ENCODE assay signal across 26 mouse cellular contexts in the genomic region with DNA sequence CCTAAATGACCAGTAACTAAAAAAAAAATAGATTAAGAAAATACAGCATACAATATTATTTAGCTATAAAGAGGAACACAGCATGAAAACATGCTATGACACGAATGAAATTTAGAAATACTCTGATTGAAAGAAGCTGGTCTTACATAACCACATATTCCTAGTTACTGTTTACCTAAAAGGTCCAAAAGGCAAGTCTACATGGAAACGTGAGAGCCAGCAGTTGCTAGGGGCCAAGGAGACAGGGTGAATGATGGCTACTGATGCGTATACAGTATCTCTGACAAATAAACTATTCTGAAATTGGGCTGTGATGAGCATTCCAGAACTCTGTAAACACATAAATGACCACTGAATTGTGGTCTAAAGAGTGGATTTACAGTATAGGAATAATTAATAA.
DNase-seq lines count a peak whose midpoint lies in the region; ATAC-seq lines count a peak whose summit lies in the region.
"Had no signal": no experiment of that assay in that cellular context is flagged by ENCODE, and none has a peak within 500 bp of the region (broad histone marks: within the 10 kb centered on the region; RNA-seq: fewer than 3 reads in every experiment).

No protein-coding gene starts in this region.

- no peaks in the 10 kb centered on the region; the same call in 1 of the 2 replicates for H3K9me3 ChIP-seq in kidney, embryonic 14.5 days (ENCODE audit: control insufficient read depth, low read length)
- no peaks in the 10 kb centered on the region; the same call in 1 of the 2 replicates for H3K9me3 ChIP-seq in liver, embryonic 16.5 days (replicated peaks; ENCODE audit: control insufficient read depth, low read length)
- H3K9me3 ChIP-seq: embryonic facial prominence, embryonic 13.5 days; forebrain, embryonic 12.5 days; forebrain, embryonic 15.5 days; heart, embryonic 13.5 days had no signal

- H3K27me3 ChIP-seq in kidney, embryonic 14.5 days (ENCODE audit: control insufficient read depth, insufficient read depth, low read length), result no peaks in the 10 kb centered on the region
- no peaks in the 10 kb centered on the region for H3K27me3 ChIP-seq in liver, embryonic 16.5 days (ENCODE audit: control insufficient read depth, insufficient read depth, low read depth, low read length)
- H3K27me3 ChIP-seq: embryonic facial prominence, embryonic 13.5 days; forebrain, embryonic 12.5 days; forebrain, embryonic 15.5 days; heart, embryonic 13.5 days had no signal

- no peak for ATAC-seq in kidney, embryonic 14.5 days (ENCODE audit: low FRiP score, low TSS enrichment)
- peak; percentile 35; the same call in 1 of the 2 replicates for ATAC-seq in liver, embryonic 16.5 days (ENCODE audit: low read depth)
- ATAC-seq: activated CD4-positive, CD25-positive, alpha-beta regulatory T cell, adult 4 months; forebrain, embryonic 15.5 days had no signal

- no peaks in the 10 kb centered on the region for H3K36me3 ChIP-seq in kidney, embryonic 14.5 days (ENCODE audit: control insufficient read depth, insufficient read depth, low read length)
- no peaks in the 10 kb centered on the region for H3K36me3 ChIP-seq in liver, embryonic 16.5 days (ENCODE audit: control insufficient read depth, insufficient read depth)
- H3K36me3 ChIP-seq: embryonic facial prominence, embryonic 10.5 days; embryonic facial prominence, embryonic 13.5 days; forebrain, embryonic 12.5 days; forebrain, embryonic 15.5 days; heart, embryonic 13.5 days had no signal

- H3K4me3 ChIP-seq in kidney, embryonic 14.5 days (ENCODE audit: low read length), result no peak overlapping the region
- H3K4me3 ChIP-seq in liver, embryonic 16.5 days (ENCODE audit: low read depth, low read length), result no peak overlapping the region
- H3K4me3 ChIP-seq: embryonic facial prominence, embryonic 10.5 days; embryonic facial prominence, embryonic 13.5 days; erythroblast, embryonic 14.5 days; forebrain, embryonic 12.5 days; forebrain, embryonic 15.5 days; heart, embryonic 13.5 days had no signal

- H3K9ac ChIP-seq in kidney, embryonic 14.5 days (ENCODE audit: low read depth, low read length), result no peak overlapping the region
- H3K9ac ChIP-seq in liver, embryonic 16.5 days (ENCODE audit: low read depth, low read length), result no peak overlapping the region
- H3K9ac ChIP-seq: embryonic facial prominence, embryonic 13.5 days; forebrain, embryonic 12.5 days; forebrain, embryonic 15.5 days; heart, embryonic 13.5 days had no signal

- no peaks in the 10 kb centered on the region for H3K4me1 ChIP-seq in kidney, embryonic 14.5 days (ENCODE audit: control insufficient read depth, insufficient read depth, low read length)
- H3K4me1 ChIP-seq in liver, embryonic 16.5 days (ENCODE audit: control insufficient read depth, low read depth, low read length), result no peaks in the 10 kb centered on the region
- H3K4me1 ChIP-seq: embryonic facial prominence, embryonic 10.5 days; embryonic facial prominence, embryonic 13.5 days; forebrain, embryonic 12.5 days; forebrain, embryonic 15.5 days had no signal

- WGBS in kidney, embryonic 14.5 days, result 64% methylated on average over 3 of the region's 3 CpGs
- 52% methylated on average over 3 of the region's 3 CpGs for WGBS in liver, embryonic 16.5 days (ENCODE audit: insufficient replicate concordance)

- peak; percentile 57 for DNase-seq in kidney, adult 11 months
- DNase-seq in kidney, postnatal 4 days, result no peak
- DNase-seq in kidney, adult 9 months, result peak; percentile 78
- no peak for DNase-seq in liver
- DNase-seq in kidney, postnatal 25 days, result peak; percentile 21 to 70
- DNase-seq in testis, postnatal 14 days (ENCODE audit: low spot score), result no peak
- DNase-seq: adrenal gland, adult 8-10 months; adrenal gland, postnatal 25 days; cerebellum, adult 11-12 months; cerebellum, adult 8-10 months; cerebellum, postnatal 10 days; cerebellum, postnatal 36 days; embryo, embryonic 11 days; gastrocnemius, postnatal 25 days; heart, adult 18-20 months; heart, postnatal 14 days; heart, postnatal 4 days had no signal

- no peak overlapping the region for H3K4me2 ChIP-seq in kidney, embryonic 14.5 days (replicated peaks; ENCODE audit: low read depth, low read length)
- H3K4me2 ChIP-seq in liver, embryonic 16.5 days (ENCODE audit: low read depth, low read length), result no peak overlapping the region
- H3K4me2 ChIP-seq: embryonic facial prominence, embryonic 13.5 days; forebrain, embryonic 12.5 days; forebrain, embryonic 15.5 days; heart, embryonic 13.5 days had no signal

- no peak overlapping the region for H3K27ac ChIP-seq in kidney, embryonic 14.5 days (ENCODE audit: low read depth, low read length)
- H3K27ac ChIP-seq in liver, embryonic 16.5 days (ENCODE audit: low read length), result no peak overlapping the region
- H3K27ac ChIP-seq: embryonic facial prominence, embryonic 10.5 days; embryonic facial prominence, embryonic 13.5 days; forebrain, embryonic 12.5 days; forebrain, embryonic 15.5 days; heart, embryonic 13.5 days had no signal

Comparison
In these comparisons a context has a peak if more than half of its experiments do, and no peak if none do; other contexts are left out.
1. DNase-seq: peak in kidney, adult 11 months (single experiment), kidney, adult 9 months (single experiment) and kidney, postnatal 25 days (2 of 2); none in kidney, postnatal 4 days (0 of 2), liver (single experiment) and testis, postnatal 14 days (single experiment).